Mouse (Mus musculus) cerebellum, adult 9-11 months (tissue): ENCODE measurements around the gene Gm49325.
"Not testable (repeated sequence)": the region's sequence is repeated elsewhere in the genome, so short reads cannot be mapped to it uniquely, and the experiment has no call there.

Experiments
- DNase-seq: peaks from one replicate; pipeline ENCODE4 v3.0.0; 2022

The Gm49325 gene

GRCm38 (mm10) chr10:77685895-77686664 is 80.1 kb downstream of the Gm49325 start, which contains the start of gene Tspear:
Gene Tspear, plus strand, starts transcription at chr10:77686569.
- DNase-seq, result no peak

GRCm38 (mm10) chr10:77687021-77687420 is 81.0 kb downstream of the Gm49325 start:
- no peak for DNase-seq

- not testable (repeated sequence) for DNase-seq
Observed at GRCm38 (mm10) chr10:77690356-77690807, 84.4 kb downstream of the Gm49325 start, which contains the start of gene Gm19402. Gene Gm19402, minus strand, starts transcription at chr10:77690757.
